Comparison of ENCODE assay signal across 8 mouse cellular contexts in the genomic region with DNA sequence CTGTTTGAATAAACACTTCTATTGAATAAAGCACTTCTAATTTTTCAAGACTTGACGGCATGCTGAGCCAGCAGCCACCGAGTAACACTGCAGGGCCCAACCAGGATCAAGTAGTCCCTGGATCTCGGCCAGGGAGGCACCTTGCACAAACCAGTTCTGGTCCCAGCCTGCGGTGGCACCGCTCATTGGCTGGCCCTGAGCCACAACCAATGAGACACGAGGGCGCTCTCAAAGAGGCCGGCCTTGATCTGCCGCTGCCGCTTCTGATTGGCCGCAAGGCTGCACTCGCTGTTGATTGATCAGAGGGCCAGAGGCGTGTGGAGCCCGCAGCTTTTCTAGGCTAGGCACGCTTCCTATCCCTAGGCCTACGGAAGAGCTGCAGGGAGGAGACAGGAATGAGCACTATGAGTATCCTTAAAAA. TPM values are rescaled to one million over a fixed set of nuclear protein-coding genes. Genes with fewer than 3 reads are reported as not detected.
A peak's percentile ranks its signal among the peaks of the same experiment; 100 is the strongest.
DNase-seq lines count a peak whose midpoint lies in the region; ATAC-seq lines count a peak whose summit lies in the region.

No protein-coding gene starts in this region.

- no peak overlapping the region for H3K9ac ChIP-seq in intestine, embryonic 14.5 days (ENCODE audit: low read length)

- 1% methylated on average over 16 of the region's 16 CpGs for WGBS in intestine, embryonic 14.5 days

- no peak overlapping the region for H3K4me3 ChIP-seq in intestine, embryonic 14.5 days (ENCODE audit: low read depth, low read length)
- peak overlapping the region; percentile 33 for H3K4me3 ChIP-seq in megakaryocyte, embryonic 14.5 days (replicated peaks)

- peak; percentile 78 to 82 for DNase-seq in adrenal gland, adult 18-20 months (ENCODE audit: low spot score in 2 of 2)
- DNase-seq in embryo, embryonic 11.5 days (ENCODE audit: low read depth, low spot score) = peak; percentile 74
- DNase-seq in gastrocnemius, postnatal 36 days = peak; percentile 61 to 64
- peak; percentile 88 for DNase-seq in intestine, embryonic 14.5 days (ENCODE audit: low spot score)
- DNase-seq in left cerebral cortex, adult 9 months (ENCODE audit: low spot score in 2 of 2) = peak; percentile 80 to 93
- peak; percentile 96 to 97 for DNase-seq in right cerebral cortex, postnatal 10 days (ENCODE audit: low spot score in 2 of 2)
- peak; percentile 95 for DNase-seq in urinary bladder, postnatal 14 days (ENCODE audit: low spot score)

- no peaks in the 10 kb centered on the region for H3K27me3 ChIP-seq in intestine, embryonic 14.5 days (replicated peaks; ENCODE audit: control insufficient read depth, insufficient read depth, low read length)
- peaks cover 34% of the 10 kb centered on the region for H3K27me3 ChIP-seq in megakaryocyte, embryonic 14.5 days (replicated peaks)

- H3K4me2 ChIP-seq in intestine, embryonic 14.5 days (ENCODE audit: low read length) = no peak overlapping the region

- H3K4me1 ChIP-seq in intestine, embryonic 14.5 days (replicated peaks; ENCODE audit: control insufficient read depth, insufficient read depth, low read length) = no peaks in the 10 kb centered on the region
- H3K4me1 ChIP-seq in megakaryocyte, embryonic 14.5 days = peaks cover 12% of the 10 kb centered on the region

- intact Hi-C loops in gastrocnemius, postnatal 36 days (cut with DNase I) = no loop called here

- no peak overlapping the region for H3K27ac ChIP-seq in intestine, embryonic 14.5 days (ENCODE audit: low read depth)

- ATAC-seq in intestine, embryonic 14.5 days (replicated peaks; ENCODE audit: low FRiP score, low TSS enrichment, low read depth) = peak; percentile 94

- H3K9me3 ChIP-seq in intestine, embryonic 14.5 days (ENCODE audit: control insufficient read depth, low read length) = no peaks in the 10 kb centered on the region
- peaks cover 3% of the 10 kb centered on the region; the same call in 1 of the 2 replicates for H3K9me3 ChIP-seq in megakaryocyte, embryonic 14.5 days

- no peaks in the 10 kb centered on the region for H3K36me3 ChIP-seq in intestine, embryonic 14.5 days (ENCODE audit: control insufficient read depth, insufficient read depth, low read length)
- H3K36me3 ChIP-seq in megakaryocyte, embryonic 14.5 days (replicated peaks; ENCODE audit: low read length) = no peaks in the 10 kb centered on the region

RNA-seq across cellular contexts. Expression of a gene that starts 1.2 kb away (rescaled TPM):
- under 1 TPM in 1 of 2 experiments, not detected in 1; 0.83 TPM for total RNA-seq in adrenal gland, adult 18-20 months (2021)
- not detected for total RNA-seq in gastrocnemius, postnatal 36 days (2021)
- polyA plus RNA-seq in intestine, embryonic 14.5 days (2014; fragmentation: Nextera tagmentation; extraction: Ambion mirVana) = 0.81 and 0.83 TPM in 2 replicates
- polyA plus RNA-seq in megakaryocyte, embryonic 14.5 days (2012; ENCODE audit: insufficient read depth, low replicate concordance) = 0.10 TPM in 1 of 2 replicates, not detected in the other

RNA-seq across cellular contexts. Expression of a gene that starts 11.4 kb away (rescaled TPM):
- 10 to 100 TPM; 37.8 to 56.6 TPM for total RNA-seq in adrenal gland, adult 18-20 months (2021)
- total RNA-seq in gastrocnemius, postnatal 36 days (2021) = 10 to 100 TPM; 13.4 to 16.0 TPM
- 12.8 and 13.0 TPM in 2 replicates for polyA plus RNA-seq in intestine, embryonic 14.5 days (2014; fragmentation: Nextera tagmentation; extraction: Ambion mirVana)
- 20.0 and 47.0 TPM in 2 replicates for polyA plus RNA-seq in megakaryocyte, embryonic 14.5 days (2012; ENCODE audit: insufficient read depth, low replicate concordance)

RNA-seq across cellular contexts. Expression of a gene that starts 12.7 kb away (rescaled TPM):
- under 1 TPM; 0.19 to 0.20 TPM for total RNA-seq in adrenal gland, adult 18-20 months (2021)
- not detected for total RNA-seq in gastrocnemius, postnatal 36 days (2021)
- 12.1 and 15.3 TPM in 2 replicates for polyA plus RNA-seq in intestine, embryonic 14.5 days (2014; fragmentation: Nextera tagmentation; extraction: Ambion mirVana)
- polyA plus RNA-seq in megakaryocyte, embryonic 14.5 days (2012; ENCODE audit: insufficient read depth, low replicate concordance) = 1.2 TPM in 1 of 2 replicates, not detected in the other

RNA-seq across cellular contexts. Expression of a gene that starts 26.0 kb away (rescaled TPM):
- total RNA-seq in adrenal gland, adult 18-20 months (2021) = 1,000 to 10,000 TPM; 1,148 to 1,842 TPM
- total RNA-seq in gastrocnemius, postnatal 36 days (2021) = 1,000 to 10,000 TPM; 1,738 to 1,902 TPM
- 1,084 and 1,229 TPM in 2 replicates for polyA plus RNA-seq in intestine, embryonic 14.5 days (2014; fragmentation: Nextera tagmentation; extraction: Ambion mirVana)
- polyA plus RNA-seq in megakaryocyte, embryonic 14.5 days (2012; ENCODE audit: insufficient read depth, low replicate concordance) = 82.5 and 197 TPM in 2 replicates

RNA-seq across cellular contexts. Expression of a gene that starts 34.7 kb away (rescaled TPM):
- total RNA-seq in adrenal gland, adult 18-20 months (2021) = 1 to 10 TPM; 3.6 to 4.3 TPM
- total RNA-seq in gastrocnemius, postnatal 36 days (2021) = under 1 TPM in 1 of 2 experiments, not detected in 1; 0.38 TPM
- 3.3 and 3.5 TPM in 2 replicates for polyA plus RNA-seq in intestine, embryonic 14.5 days (2014; fragmentation: Nextera tagmentation; extraction: Ambion mirVana)
- polyA plus RNA-seq in megakaryocyte, embryonic 14.5 days (2012; ENCODE audit: insufficient read depth, low replicate concordance) = 4.3 and 15.3 TPM in 2 replicates
